Mouse (Mus musculus): ENCODE results near the gene Emx1.

- TF ChIP-seq GATA1 (IDR thresholded peaks at IDR 0.05; ENCODE audit: borderline replicate concordance, low read length) = no peak
- no peak for TF ChIP-seq FLI1 (IDR thresholded peaks at IDR 0.05; ENCODE audit: low read length)
These were observed 66.0 kb downstream of the Emx1 start for GRCm38 (mm10) chr6:85253275-85253674.
